Mouse (Mus musculus): Measurements from ENCODE around the gene Lzic. TPM values are rescaled to one million over a fixed set of nuclear protein-coding genes. Genes with fewer than 3 reads are reported as not detected.
"Not testable (repeated sequence)": the region's sequence is repeated elsewhere in the genome, so short reads cannot be mapped to it uniquely, and the experiment has no call there.

Lzic gene
- polyA plus RNA-seq, 1 experiment: 7.7 TPM

- 74% methylated on average over 5 of the region's 5 CpGs for WGBS
- H3K27ac ChIP-seq (ENCODE audit: insufficient read depth, low read depth, low read length): no peak overlapping the region
- DNase-seq: no peak
Measured at GRCm38 (mm10) chr4:149458526-149458925, 26.5 kb upstream of the Lzic start.

GRCm38 (mm10) chr4:149459425-149459824, 25.6 kb upstream of the Lzic start:
- Histone ChIP-seq H3K4me1 (ENCODE audit: control insufficient read depth, insufficient read depth, low read length) (no peaks in the 10 kb centered on the region), H3K27ac (ENCODE audit: insufficient read depth, low read depth, low read length) (no peak overlapping the region), H3K36me3 (ENCODE audit: control insufficient read depth, insufficient read depth, low read length) (no peaks in the 10 kb centered on the region), H3K4me3 (ENCODE audit: insufficient read depth, low read depth, low read length) (no peak overlapping the region), H3K27me3 (replicated peaks; ENCODE audit: control insufficient read depth, insufficient read depth, low read length) (no peaks in the 10 kb centered on the region)
- no peak for DNase-seq
- 88% methylated on average over 1 of the region's 1 CpGs for WGBS
- TF ChIP-seq POLR2A (IDR thresholded peaks at IDR 0.05; ENCODE audit: low read depth, low read length) (no peak), CTCF (conservative IDR thresholded peaks at IDR 0.05; ENCODE audit: insufficient read depth, insufficient read length, low read depth, low read length) (no peak)

More at GRCm38 (mm10) chr4:149458526-149458925, 26.5 kb upstream of the Lzic start:
- Histone ChIP-seq H3K4me3 (ENCODE audit: insufficient read depth, low read depth, low read length) (no peak overlapping the region), H3K4me1 (ENCODE audit: control insufficient read depth, insufficient read depth, low read length) (no peaks in the 10 kb centered on the region), H3K36me3 (ENCODE audit: control insufficient read depth, insufficient read depth, low read length) (no peaks in the 10 kb centered on the region), H3K27me3 (replicated peaks; ENCODE audit: control insufficient read depth, insufficient read depth, low read length) (no peaks in the 10 kb centered on the region)
- TF ChIP-seq CTCF (conservative IDR thresholded peaks at IDR 0.05; ENCODE audit: insufficient read depth, insufficient read length, low read depth, low read length) (no peak), POLR2A (IDR thresholded peaks at IDR 0.05; ENCODE audit: low read depth, low read length) (no peak)

- TF ChIP-seq CTCF (conservative IDR thresholded peaks at IDR 0.05; ENCODE audit: insufficient read depth, insufficient read length, low read depth, low read length): 0 out of 2 replicates have a peak, but pooled peaks have one; percentile 27
- DNase-seq; H3K27ac ChIP-seq (ENCODE audit: insufficient read depth, low read depth, low read length); H3K4me3 ChIP-seq (ENCODE audit: insufficient read depth, low read depth, low read length); H3K4me1 ChIP-seq (ENCODE audit: control insufficient read depth, insufficient read depth, low read length); H3K36me3 ChIP-seq (ENCODE audit: control insufficient read depth, insufficient read depth, low read length); H3K27me3 ChIP-seq (replicated peaks; ENCODE audit: control insufficient read depth, insufficient read depth, low read length): not testable (repeated sequence)
- WGBS: 95% methylated on average over 2 of the region's 2 CpGs
Measured at GRCm38 (mm10) chr4:149460475-149460874, 24.6 kb upstream of the Lzic start.

- Histone ChIP-seq H3K4me1 (ENCODE audit: control insufficient read depth, insufficient read depth, low read length) (no peaks in the 10 kb centered on the region), H3K36me3 (ENCODE audit: control insufficient read depth, insufficient read depth, low read length) (no peaks in the 10 kb centered on the region), H3K27me3 (replicated peaks; ENCODE audit: control insufficient read depth, insufficient read depth, low read length) (no peaks in the 10 kb centered on the region), H3K27ac (ENCODE audit: insufficient read depth, low read depth, low read length) (no peak overlapping the region), H3K4me3 (ENCODE audit: insufficient read depth, low read depth, low read length) (no peak overlapping the region)
- DNase-seq: peak; percentile 56
- 57% methylated on average over 7 of the region's 7 CpGs for WGBS
- TF ChIP-seq CTCF (conservative IDR thresholded peaks at IDR 0.05; ENCODE audit: insufficient read depth, insufficient read length, low read depth, low read length) (no peak), POLR2A (IDR thresholded peaks at IDR 0.05; ENCODE audit: low read depth, low read length) (no peak)
Measured at GRCm38 (mm10) chr4:149461579-149462304, 23.3 kb upstream of the Lzic start.

- Histone ChIP-seq H3K36me3 (ENCODE audit: control insufficient read depth, insufficient read depth, low read length) (no peaks in the 10 kb centered on the region), H3K27ac (ENCODE audit: insufficient read depth, low read depth, low read length) (no peak overlapping the region), H3K4me3 (ENCODE audit: insufficient read depth, low read depth, low read length) (no peak overlapping the region), H3K4me1 (ENCODE audit: control insufficient read depth, insufficient read depth, low read length) (no peaks in the 10 kb centered on the region), H3K27me3 (replicated peaks; ENCODE audit: control insufficient read depth, insufficient read depth, low read length) (no peaks in the 10 kb centered on the region)
- 79% methylated on average over 6 of the region's 6 CpGs for WGBS
- no peak for TF ChIP-seq POLR2A (IDR thresholded peaks at IDR 0.05; ENCODE audit: low read depth, low read length)
- TF ChIP-seq CTCF (conservative IDR thresholded peaks at IDR 0.05; ENCODE audit: insufficient read depth, insufficient read length, low read depth, low read length): no peak
- no peak for DNase-seq
Measured at GRCm38 (mm10) chr4:149462305-149462971, 22.6 kb upstream of the Lzic start.

GRCm38 (mm10) chr4:149463435-149463950, 21.5 kb upstream of the Lzic start:
- Histone ChIP-seq H3K27me3 (replicated peaks; ENCODE audit: control insufficient read depth, insufficient read depth, low read length) (no peaks in the 10 kb centered on the region), H3K4me3 (ENCODE audit: insufficient read depth, low read depth, low read length) (no peak overlapping the region), H3K27ac (ENCODE audit: insufficient read depth, low read depth, low read length) (no peak overlapping the region), H3K4me1 (ENCODE audit: control insufficient read depth, insufficient read depth, low read length) (no peaks in the 10 kb centered on the region), H3K36me3 (ENCODE audit: control insufficient read depth, insufficient read depth, low read length) (no peaks in the 10 kb centered on the region; the same call in 1 of the 2 replicates)
- WGBS: 63% methylated on average over 6 of the region's 6 CpGs
- no peak for TF ChIP-seq POLR2A (IDR thresholded peaks at IDR 0.05; ENCODE audit: low read depth, low read length)
- no peak for TF ChIP-seq CTCF (conservative IDR thresholded peaks at IDR 0.05; ENCODE audit: insufficient read depth, insufficient read length, low read depth, low read length)
- no peak for DNase-seq

- H3K4me1 ChIP-seq (ENCODE audit: control insufficient read depth, insufficient read depth, low read length): no peaks in the 10 kb centered on the region
- DNase-seq: no peak
- peaks cover 2% of the 10 kb centered on the region; the same call in 1 of the 2 replicates for H3K36me3 ChIP-seq (ENCODE audit: control insufficient read depth, insufficient read depth, low read length)
- no peaks in the 10 kb centered on the region for H3K27me3 ChIP-seq (replicated peaks; ENCODE audit: control insufficient read depth, insufficient read depth, low read length)
- TF ChIP-seq POLR2A (IDR thresholded peaks at IDR 0.05; ENCODE audit: low read depth, low read length) (no peak), CTCF (conservative IDR thresholded peaks at IDR 0.05; ENCODE audit: insufficient read depth, insufficient read length, low read depth, low read length) (no peak)
- WGBS: 94% methylated on average over 3 of the region's 3 CpGs
- H3K27ac ChIP-seq (ENCODE audit: insufficient read depth, low read depth, low read length): no peak overlapping the region
- H3K4me3 ChIP-seq (ENCODE audit: insufficient read depth, low read depth, low read length): no peak overlapping the region
Measured at GRCm38 (mm10) chr4:149469557-149469956, 15.5 kb upstream of the Lzic start.
